Mouse (Mus musculus) large intestine, adult 2 months (tissue): Measurements from ENCODE around the gene Rpl13. TPM values are rescaled to one million over a fixed set of nuclear protein-coding genes. Genes with fewer than 3 reads are reported as not detected.

Experiments used
- DNase-seq: peaks from one replicate; pipeline ENCODE4 v3.0.0-alpha.2; 2012; ENCODE audit warnings: low read depth, low spot score
- WGBS: fragments of 180-500 bp; shearing (Covaris S2); methylation state at CpG from one replicate; pipeline ENCODE4 v1.1.7; 2018; 5-methylcytosine and 5-hydroxymethylcytosine counted together
- polyA plus RNA-seq: library from polyadenylated mRNA; depleted of rRNA; stranded (reverse); fragments of >200 nt; gene quantifications from 2 replicates; pipeline ENCODE4 v1.2.3, GENCODE M21; 2012

The Rpl13 gene
- polyA plus RNA-seq, 1 experiment = 1,989 TPM

GRCm38 (mm10) chr8:123105553-123106326 lies 3.6 kb downstream of the Rpl13 start:
- DNase-seq = no peak
- 55% methylated on average over 5 of the region's 5 CpGs for WGBS

DNA sequence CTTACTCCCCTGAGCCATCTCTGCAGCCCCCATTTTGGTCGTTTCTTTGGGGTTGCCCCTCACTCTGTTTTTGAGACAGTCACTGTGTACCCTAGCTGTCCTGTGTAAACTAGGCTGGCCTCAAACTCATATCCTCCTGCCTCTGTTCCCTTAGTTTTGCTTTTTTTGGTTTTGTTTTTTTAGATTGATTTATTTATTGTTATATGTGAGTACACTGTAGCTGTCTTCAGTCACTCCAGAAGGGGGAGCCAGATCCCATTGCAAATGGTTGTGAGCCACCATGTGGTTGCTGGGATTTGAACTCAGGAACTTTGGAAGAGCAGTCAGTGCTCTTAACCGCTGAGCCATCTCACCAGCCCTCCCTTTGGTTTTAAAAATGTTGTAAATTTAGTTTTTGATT lies 4.4 kb downstream of the Rpl13 start:
- DNase-seq = no peak
- WGBS = 46% methylated on average over 2 of the region's 2 CpGs

DNA sequence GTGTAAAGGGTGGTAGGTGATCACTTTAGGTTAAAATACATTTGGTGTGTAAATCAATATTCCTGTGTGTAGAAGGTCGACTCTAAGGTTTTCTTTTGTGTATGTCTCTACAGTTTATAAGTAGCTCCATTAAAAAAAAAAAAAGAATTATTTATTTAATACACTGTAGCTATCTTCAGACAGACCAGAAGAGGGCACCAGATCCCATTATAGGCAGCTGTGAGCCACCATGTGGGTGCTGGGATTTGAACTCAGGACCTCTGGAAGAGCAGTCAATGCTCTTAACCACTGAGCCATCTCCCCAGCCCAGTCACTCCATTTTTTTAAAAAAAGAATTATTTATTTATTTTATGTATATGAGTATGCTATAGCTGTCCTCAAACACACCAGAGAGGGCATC lies 5.9 kb downstream of the Rpl13 start:
- 57% methylated on average over 1 of the region's 1 CpGs for WGBS
- DNase-seq = no peak

DNA sequence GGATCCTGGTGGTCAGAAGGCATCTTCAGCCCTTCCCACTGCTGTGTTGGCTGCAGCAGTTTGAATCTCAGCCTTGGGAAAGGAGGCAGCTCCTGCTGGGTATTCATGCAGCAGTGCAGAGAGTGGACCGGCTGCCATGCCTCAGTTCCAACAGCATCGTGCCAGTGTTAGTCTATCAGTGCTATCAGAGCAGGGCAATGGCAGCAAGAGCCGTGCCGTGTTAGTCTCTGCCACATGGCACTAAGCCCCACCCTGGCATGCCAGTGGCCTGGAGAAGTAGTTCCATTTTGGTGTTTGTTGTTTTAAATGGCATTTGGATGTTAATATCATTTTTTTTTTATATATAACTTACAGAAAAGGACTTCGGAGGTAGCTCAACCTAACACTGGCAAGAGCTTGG lies 6.8 kb downstream of the Rpl13 start:
- 78% methylated on average over 5 of the region's 5 CpGs for WGBS
- DNase-seq = no peak

DNA sequence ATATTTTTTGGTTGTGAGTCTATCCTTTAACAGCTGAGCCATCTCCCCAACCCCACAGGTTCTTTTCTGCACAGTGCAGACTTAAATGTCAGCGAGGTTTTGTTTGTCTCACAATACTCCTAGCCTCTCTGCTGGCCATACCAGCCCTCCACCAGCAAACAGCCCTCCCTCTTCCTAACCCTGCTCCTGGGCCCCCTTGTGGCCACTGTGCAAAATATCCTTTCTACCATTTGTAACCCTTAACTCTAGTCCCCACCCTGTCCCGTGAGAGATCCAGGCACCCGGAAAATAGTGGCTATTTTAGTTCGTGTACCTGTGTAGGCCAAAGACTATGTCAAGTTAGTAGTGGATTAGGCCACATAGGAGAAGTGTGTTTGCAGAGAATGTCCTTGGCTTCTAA lies 8.5 kb downstream of the Rpl13 start:
- DNase-seq = no peak
- 4% methylated on average over 4 of the region's 4 CpGs for WGBS

DNA sequence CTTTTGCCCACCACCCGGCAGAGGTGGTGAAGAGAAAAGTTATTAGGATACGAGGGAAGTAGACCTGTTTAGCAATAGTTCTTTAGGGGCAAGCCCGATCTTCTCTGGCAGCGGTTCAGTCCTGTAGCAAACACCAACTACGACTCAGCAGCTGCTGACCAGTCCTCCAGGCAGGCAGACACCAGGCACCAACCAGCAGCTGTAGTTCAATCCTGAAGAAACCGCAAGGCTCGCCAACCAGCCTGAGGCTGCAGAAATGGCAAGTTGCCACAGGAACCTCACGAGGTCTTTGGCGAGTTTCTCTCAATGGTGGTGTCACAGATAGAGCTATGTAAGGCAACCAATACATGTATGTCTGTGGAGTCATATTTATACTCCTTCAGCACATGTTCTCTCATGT lies 10.7 kb downstream of the Rpl13 start:
- DNase-seq = no peak
- WGBS = 71% methylated on average over 9 of the region's 9 CpGs

DNA sequence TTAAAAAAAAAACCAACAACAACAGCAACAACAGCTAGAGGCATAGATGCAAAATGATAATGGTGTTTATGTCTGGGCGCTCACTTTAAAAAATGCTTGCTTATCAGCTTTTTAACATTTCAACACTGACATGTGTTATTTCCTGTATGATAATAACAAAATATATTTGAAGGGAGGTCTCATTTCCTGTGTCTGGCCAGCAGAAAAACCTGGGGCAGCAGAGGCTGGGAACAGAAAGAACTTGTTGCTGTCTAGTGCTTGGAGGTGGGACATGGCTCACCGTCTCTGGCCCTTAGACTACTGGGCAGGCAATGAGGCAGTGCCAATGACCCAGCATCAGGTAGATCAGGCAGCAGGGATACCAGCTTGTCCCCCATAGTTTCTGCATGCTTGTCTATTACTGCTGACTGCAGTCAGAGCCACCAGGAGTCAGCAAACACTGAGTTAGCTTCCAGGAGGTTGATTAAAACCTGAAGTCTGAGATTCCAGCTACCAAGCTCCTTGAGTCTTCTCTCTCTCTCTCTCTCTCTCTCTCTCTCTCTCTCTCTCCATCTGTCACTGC lies 11.8 kb downstream of the Rpl13 start:
- 55% methylated on average over 2 of the region's 2 CpGs for WGBS
- DNase-seq = no peak

- DNase-seq = no peak
- WGBS = 8% methylated on average over 3 of the region's 3 CpGs
Observed at GRCm38 (mm10) chr8:123114644-123115043, 12.5 kb downstream of the Rpl13 start.

- no peak for DNase-seq
- 1% methylated on average over 51 of the region's 51 CpGs for WGBS
Observed at GRCm38 (mm10) chr8:123117127-123117731, 15.1 kb downstream of the Rpl13 start, which contains the start of gene Cpne7. Gene Cpne7, plus strand, starts transcription at chr8:123117374.

DNA sequence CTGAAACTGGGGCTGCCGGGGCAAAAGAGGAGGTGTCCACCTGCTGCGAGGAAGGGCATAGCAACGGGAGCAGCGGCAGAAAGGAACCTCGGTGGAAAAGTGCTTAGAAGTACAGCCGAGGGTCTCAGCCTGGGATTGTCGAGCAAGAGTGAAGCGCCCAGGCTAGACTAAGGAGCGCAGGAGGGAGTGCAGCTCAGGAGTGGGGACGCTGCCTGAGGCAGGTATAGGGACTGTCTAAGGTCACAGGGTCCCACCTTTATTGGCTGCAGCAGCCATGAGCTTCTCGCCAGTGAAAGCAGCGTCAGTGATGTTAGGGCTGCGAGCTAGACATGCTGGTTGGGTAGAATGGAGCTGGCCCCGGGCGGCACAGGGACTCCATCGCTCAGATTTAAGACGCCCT lies 15.6 kb downstream of the Rpl13 start:
- DNase-seq = no peak
- 4% methylated on average over 17 of the region's 17 CpGs for WGBS

DNA sequence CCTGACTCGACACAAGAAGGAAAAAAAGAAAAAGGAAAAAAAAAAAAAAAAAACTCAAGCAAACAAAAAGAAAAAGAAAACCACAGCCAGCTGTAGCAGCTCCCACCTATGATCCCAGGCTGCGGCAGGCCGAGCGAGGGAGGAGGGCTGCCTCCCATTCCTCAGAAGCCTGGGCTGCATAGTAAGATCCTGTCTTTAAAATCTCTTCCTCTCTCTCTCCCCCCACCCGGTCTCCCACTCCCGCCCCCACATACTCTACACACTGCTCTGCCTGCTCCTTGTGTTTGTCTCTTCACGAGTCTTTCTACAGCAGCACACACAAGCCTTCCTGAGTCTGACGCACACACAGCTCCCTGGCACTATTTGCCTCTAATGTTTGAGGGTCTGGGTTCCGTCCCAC lies 19.9 kb downstream of the Rpl13 start:
- 55% methylated on average over 9 of the region's 9 CpGs for WGBS

GRCm38 (mm10) chr8:123122670-123123069 lies 20.5 kb downstream of the Rpl13 start:
- DNase-seq = no peak
- 68% methylated on average over 5 of the region's 5 CpGs for WGBS

More for the DNA sequence above, 19.9 kb downstream of the Rpl13 start:
- DNase-seq = no peak

DNA sequence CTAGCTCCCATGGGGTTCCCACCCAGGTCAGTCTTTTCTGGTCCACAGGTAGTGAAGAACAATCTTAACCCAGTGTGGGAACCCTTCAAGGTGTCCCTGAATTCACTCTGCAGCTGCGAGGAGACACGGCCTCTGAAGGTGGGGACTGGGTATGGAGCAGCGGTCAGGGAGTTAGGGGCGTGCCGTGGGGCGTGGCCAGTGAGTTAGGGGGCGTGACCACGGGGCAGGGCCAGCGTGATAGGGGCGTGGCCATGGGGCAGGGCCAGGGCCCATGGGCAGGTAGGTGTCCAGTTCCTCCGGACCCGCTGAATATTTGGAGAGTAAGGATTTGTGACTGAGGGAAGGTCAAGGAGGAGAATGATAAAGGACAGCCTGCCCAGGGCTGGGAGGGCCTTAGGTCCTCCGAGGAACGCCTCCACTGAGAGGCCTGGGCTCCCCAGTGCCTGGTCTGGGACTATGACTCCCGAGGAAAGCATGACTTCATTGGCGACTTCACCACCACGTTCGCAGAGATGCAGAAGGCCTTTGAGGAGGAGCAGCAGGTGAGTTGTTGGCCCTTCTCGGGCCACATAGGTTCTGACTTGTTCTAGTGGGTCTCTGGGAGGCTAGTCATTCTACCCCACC lies 24.2 kb downstream of the Rpl13 start:
- no peak for DNase-seq
- WGBS = 9% methylated on average over 19 of the region's 19 CpGs

GRCm38 (mm10) chr8:123131041-123131440 lies 28.9 kb downstream of the Rpl13 start:
- no peak for DNase-seq
- 38% methylated on average over 9 of the region's 9 CpGs for WGBS

GRCm38 (mm10) chr8:123132953-123133352 lies 30.8 kb downstream of the Rpl13 start:
- WGBS = 98% methylated on average over 2 of the region's 2 CpGs
- no peak for DNase-seq

DNA sequence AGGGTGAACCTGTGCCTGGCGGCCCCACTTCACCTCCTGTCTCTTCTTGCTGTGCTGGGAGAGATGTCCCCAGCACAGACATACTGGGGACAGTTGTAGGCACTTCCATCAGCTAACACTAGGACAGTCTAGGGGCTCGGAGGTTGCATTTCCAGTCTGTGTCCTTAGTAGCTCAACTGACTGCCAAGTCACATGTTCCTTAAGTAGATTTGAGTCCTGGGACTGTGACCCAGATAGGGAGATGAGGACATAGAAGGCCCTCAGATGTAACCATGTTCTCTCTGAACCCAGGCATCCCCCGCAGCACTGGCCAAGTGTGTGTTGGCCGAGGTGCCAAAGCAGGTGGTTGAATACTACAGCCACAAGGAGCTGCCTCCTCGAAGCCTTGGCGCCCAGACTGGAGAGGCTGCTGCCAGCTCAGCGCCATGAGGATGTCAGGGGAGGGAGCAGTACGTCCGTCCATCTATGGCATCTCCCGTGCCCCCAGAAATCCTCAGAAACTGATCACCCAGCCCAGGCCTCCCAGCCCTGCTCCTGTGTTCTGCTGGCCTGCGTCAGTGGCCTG lies 32.1 kb downstream of the Rpl13 start:
- 89% methylated on average over 11 of the region's 11 CpGs for whole genome bisulfite sequencing
- DNase-seq = no peak

GRCm38 (mm10) chr8:123135406-123135805 lies 33.3 kb downstream of the Rpl13 start:
- no peak for DNase-seq
- WGBS = 32% methylated on average over 7 of the region's 7 CpGs

DNA sequence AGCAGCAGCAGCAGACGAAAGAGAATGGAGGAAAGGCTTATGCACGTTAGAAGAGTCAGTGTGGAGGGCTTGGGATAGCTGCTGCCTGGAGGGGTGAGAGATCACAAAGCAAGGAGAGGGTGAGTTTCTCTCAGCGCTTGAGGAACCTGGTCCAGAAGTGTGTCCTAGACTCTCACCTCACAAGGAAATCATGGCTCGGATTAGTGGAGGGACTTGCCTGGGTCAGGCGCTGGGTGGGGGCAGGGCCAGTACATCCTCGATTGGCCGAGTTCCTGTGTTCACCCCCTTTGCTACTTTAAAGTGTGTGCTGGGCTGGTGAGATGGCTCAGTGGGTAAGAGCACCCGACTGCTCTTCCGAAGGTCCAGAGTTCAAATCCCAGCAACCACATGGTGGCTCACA lies 33.7 kb downstream of the Rpl13 start:
- WGBS = 58% methylated on average over 9 of the region's 9 CpGs

DNA sequence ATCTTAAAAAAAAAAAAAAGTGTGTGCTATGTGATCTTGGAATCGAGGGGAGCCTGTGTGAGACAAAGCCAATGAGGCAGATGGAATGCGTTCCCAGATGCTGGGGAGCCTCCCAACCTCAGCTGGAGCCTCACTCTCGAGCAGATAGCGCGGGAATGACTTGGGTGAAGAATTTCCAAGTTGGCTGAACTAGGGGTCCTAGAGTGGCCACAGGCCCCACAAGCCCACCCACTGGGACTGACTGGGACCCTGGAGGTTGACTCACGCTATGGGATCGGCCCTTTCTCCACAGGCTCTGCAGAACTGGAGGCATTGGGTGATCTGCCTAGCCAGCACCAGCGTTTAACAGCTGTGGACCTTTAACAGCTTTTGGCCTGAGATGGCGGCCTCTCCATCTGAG lies 34.1 kb downstream of the Rpl13 start:
- no peak for DNase-seq
- WGBS = 78% methylated on average over 9 of the region's 9 CpGs

More for the DNA sequence above, 33.7 kb downstream of the Rpl13 start:
- no peak for DNase-seq

GRCm38 (mm10) chr8:123137645-123138077 lies 35.5 kb downstream of the Rpl13 start:
- DNase-seq = no peak
- whole genome bisulfite sequencing = 37% methylated on average over 2 of the region's 2 CpGs
